Mouse (Mus musculus) MEL (cell line): Measurements from ENCODE around the gene Nf1. TPM values are rescaled to one million over a fixed set of nuclear protein-coding genes. Genes with fewer than 3 reads are reported as not detected.

Experiments
- DNase-seq: peaks from one replicate; pipeline ENCODE4 v3.0.0; 2011; ENCODE audit warnings: low read depth, low spot score
- H3K27ac ChIP-seq: 2 replicates; pipeline ENCODE4 v1.5.1; 2012; ENCODE audit warnings: low read depth, mild to moderate bottlenecking, control low read depth, low read length, moderate library complexity; ENCODE audit not compliant: control insufficient read depth
- H3K27me3 ChIP-seq, 2 experiments: fragments of 150-350 bp in 1 of 2; sonication (generic) in 1 of 2; 2 replicates each; pipeline ENCODE4 v1.6.1; 2012; ENCODE audit warnings: low read length in 2 of 2, mild to moderate bottlenecking in 2 of 2, improper control_type of control experiment in 1 of 2, moderate library complexity in 1 of 2; ENCODE audit not compliant: insufficient read depth in 2 of 2, control insufficient read depth in 1 of 2
- H3K36me3 ChIP-seq, 2 experiments: 2 replicates each; pipeline ENCODE4 v1.6.1; 2012 to 2014; ENCODE audit warnings: low read length in 2 of 2, improper control_type of control experiment in 1 of 2, inconsistent platforms in 1 of 2, mild to moderate bottlenecking in 1 of 2; ENCODE audit not compliant: insufficient read depth in 2 of 2, control insufficient read depth in 1 of 2
- H3K4me1 ChIP-seq, 2 experiments: fragments of 150-350 bp in 1 of 2; sonication (generic) in 1 of 2; 2 replicates each; pipeline ENCODE4 v1.6.1; 2012; ENCODE audit warnings: low read length in 2 of 2, improper control_type of control experiment in 1 of 2, mild to moderate bottlenecking in 1 of 2; ENCODE audit not compliant: insufficient read depth in 2 of 2, control insufficient read depth in 1 of 2
- H3K4me3 ChIP-seq, 2 experiments: fragments of 150-350 bp in 1 of 2; sonication (generic) in 1 of 2; 2 replicates each; pipeline ENCODE4 v1.5.1; 2012; ENCODE audit warnings: low read depth in 2 of 2, low read length in 2 of 2, mild to moderate bottlenecking in 2 of 2, moderate library complexity in 2 of 2, control low read depth in 1 of 2, improper control_type of control experiment in 1 of 2; ENCODE audit not compliant: control insufficient read depth in 1 of 2, insufficient read depth in 1 of 2
- H3K79me2 ChIP-seq: 2 replicates; pipeline ENCODE4 v1.6.1; 2012; ENCODE audit warnings: mild to moderate bottlenecking, low read length, moderate library complexity; ENCODE audit not compliant: control insufficient read depth, poor library complexity, insufficient read depth
- H3K9ac ChIP-seq: 2 replicates; pipeline ENCODE4 v1.6.1; 2012; ENCODE audit warnings: low read depth, mild to moderate bottlenecking, control low read depth, low read length, moderate library complexity; ENCODE audit not compliant: control insufficient read depth, poor library complexity, severe bottlenecking
- H3K9me3 ChIP-seq: fragments of 150-350 bp; sonication (generic); replicated peaks from 2 replicates; pipeline ENCODE4 v1.6.1; 2012; ENCODE audit warnings: mild to moderate bottlenecking, low read length, improper control_type of control experiment, moderate library complexity; ENCODE audit not compliant: insufficient read depth
- BHLHE40 ChIP-seq: IDR thresholded peaks from 2 replicates; pipeline ENCODE4 v1.6.1; 2012; ENCODE audit warnings: low read depth, mild to moderate bottlenecking, inconsistent platforms, low read length, improper control_type of control experiment, borderline replicate concordance
- CHD1 ChIP-seq: IDR thresholded peaks from 2 replicates; pipeline ENCODE4 v1.6.1; 2012; ENCODE audit warnings: low read depth, mild to moderate bottlenecking, inconsistent platforms, low read length, improper control_type of control experiment
- CHD2 ChIP-seq: IDR thresholded peaks from 2 replicates; pipeline ENCODE4 v1.6.1; 2011; ENCODE audit warnings: low read length, improper control_type of control experiment
- CTCF ChIP-seq, 3 experiments: IDR thresholded peaks in 2 of 3; conservative IDR thresholded peaks in 1 of 3; 2 replicates each; pipeline ENCODE4 v1.5.1; 2011 to 2012; ENCODE audit warnings: low read length in 3 of 3, low read depth in 2 of 3, mild to moderate bottlenecking in 2 of 3, improper control_type of control experiment in 1 of 3, inconsistent platforms in 1 of 3, mixed read lengths in 1 of 3, moderate library complexity in 1 of 3; ENCODE audit not compliant: control insufficient read depth in 1 of 3, insufficient read depth in 1 of 3, poor library complexity in 1 of 3, severe bottlenecking in 1 of 3
- EP300 ChIP-seq, 2 experiments: IDR thresholded peaks; 2 replicates each; pipeline ENCODE4 v1.6.1; 2011; ENCODE audit warnings: improper control_type of control experiment in 2 of 2, low read length in 2 of 2, low read depth in 1 of 2, mild to moderate bottlenecking in 1 of 2
- GABPA ChIP-seq: IDR thresholded peaks from 2 replicates; pipeline ENCODE4 v1.6.1; 2012; ENCODE audit warnings: low read depth, mild to moderate bottlenecking, inconsistent platforms, low read length, improper control_type of control experiment, moderate library complexity
- GATA1 ChIP-seq: IDR thresholded peaks from 2 replicates; pipeline ENCODE4 v1.6.1; 2011; ENCODE audit warnings: low read depth, low read length, improper control_type of control experiment
- KAT2A ChIP-seq: conservative IDR thresholded peaks from 2 replicates; pipeline ENCODE4 v1.6.1; 2012; ENCODE audit warnings: low read depth, low read length, improper control_type of control experiment, inconsistent platforms
- MAX ChIP-seq: IDR thresholded peaks from 2 replicates; pipeline ENCODE4 v1.6.1; 2011; ENCODE audit warnings: low read length, improper control_type of control experiment
- MAZ ChIP-seq: IDR thresholded peaks from 2 replicates; pipeline ENCODE4 v1.6.1; 2012; ENCODE audit warnings: low read depth, mild to moderate bottlenecking, inconsistent platforms, low read length, improper control_type of control experiment
- NELFE ChIP-seq: IDR thresholded peaks from 2 replicates; pipeline ENCODE4 v1.6.1; 2011; ENCODE audit warnings: low read depth, low read length, improper control_type of control experiment
- NRF1 ChIP-seq: IDR thresholded peaks from 2 replicates; pipeline ENCODE4 v1.6.1; 2014; ENCODE audit warnings: low read depth, mild to moderate bottlenecking, inconsistent platforms, low read length, improper control_type of control experiment, moderate library complexity; ENCODE audit not compliant: poor library complexity, insufficient read depth, severe bottlenecking
- POLR2A ChIP-seq, 2 experiments: IDR thresholded peaks; 2 replicates each; pipeline ENCODE4 v1.6.1; 2011 to 2012; ENCODE audit warnings: low read length in 2 of 2, mild to moderate bottlenecking in 2 of 2, control low read depth in 1 of 2, improper control_type of control experiment in 1 of 2, low read depth in 1 of 2, moderate library complexity in 1 of 2; ENCODE audit not compliant: control insufficient read depth in 1 of 2, insufficient read depth in 1 of 2, poor library complexity in 1 of 2
- RAD21 ChIP-seq: IDR thresholded peaks from 2 replicates; pipeline ENCODE4 v1.6.1; 2011; ENCODE audit warnings: mild to moderate bottlenecking, low read depth, low read length, improper control_type of control experiment
- RCOR1 ChIP-seq: IDR thresholded peaks from 2 replicates; pipeline ENCODE4 v1.6.1; 2012; ENCODE audit warnings: low read depth, mild to moderate bottlenecking, inconsistent platforms, low read length, improper control_type of control experiment
- SMC3 ChIP-seq: IDR thresholded peaks from 2 replicates; pipeline ENCODE4 v1.6.1; 2011; ENCODE audit warnings: low read depth, low read length, improper control_type of control experiment
- TAL1 ChIP-seq: IDR thresholded peaks from 2 replicates; pipeline ENCODE4 v1.6.1; 2012; ENCODE audit warnings: mild to moderate bottlenecking, inconsistent platforms, low read length, moderate library complexity, mixed read lengths
- TBP ChIP-seq: IDR thresholded peaks from 2 replicates; pipeline ENCODE4 v1.8.0; 2011; ENCODE audit warnings: low read depth, low read length, improper control_type of control experiment
- TCF12 ChIP-seq: IDR thresholded peaks from 2 replicates; pipeline ENCODE4 v1.6.1; 2014; ENCODE audit warnings: low read depth, mild to moderate bottlenecking, inconsistent platforms, low read length, improper control_type of control experiment, moderate library complexity
- UBTF ChIP-seq: IDR thresholded peaks from 2 replicates; pipeline ENCODE4 v1.6.1; 2012; ENCODE audit warnings: low read depth, mild to moderate bottlenecking, inconsistent platforms, low read length, improper control_type of control experiment, moderate library complexity, borderline replicate concordance; ENCODE audit not compliant: insufficient read depth
- polyA plus RNA-seq, 2 experiments: library from polyadenylated mRNA; stranded (reverse) in 1 of 2; unstranded in 1 of 2; fragments of >175 nt in 1 of 2; fragments of >200 nt in 1 of 2; gene quantifications; 2 replicates each; pipeline versions ENCODE4 v1.2.1 to v1.2.4; 2012; ENCODE audit warnings: low replicate concordance in 2 of 2, low read depth in 1 of 2; ENCODE audit not compliant: insufficient read length in 2 of 2, insufficient read depth in 1 of 2, missing spikeins in 1 of 2
- total RNA-seq: library from RNA; depleted of rRNA; stranded (reverse); fragments of 300-350 nt; gene quantifications from 2 replicates; pipeline ENCODE4 v1.2.3, GENCODE M21; 2012

Gene Nf1
- total and polyA plus RNA-seq, 3 experiments = 13.2 to 108 (median 20.3) TPM

- no peaks in the 10 kb centered on the region for H3K9me3 ChIP-seq
- no peaks in the 10 kb centered on the region for H3K27me3 ChIP-seq
- H3K4me1 ChIP-seq = no peaks in the 10 kb centered on the region
- no peak overlapping the region for H3K9ac ChIP-seq
- no peak overlapping the region for H3K27ac ChIP-seq
- TF ChIP-seq TBP (no peak), TCF12 (no peak)
- H3K79me2 ChIP-seq = peaks cover 2% of the 10 kb centered on the region; the same call in 1 of the 2 replicates
- H3K4me3 ChIP-seq = no peak overlapping the region
- DNase-seq = no peak
- no peaks in the 10 kb centered on the region; a peak in 1 of 4 replicates for H3K36me3 ChIP-seq
Observed at GRCm38 (mm10) chr11:79364956-79365355, 25.5 kb downstream of the Nf1 start.

GRCm38 (mm10) chr11:79366284-79366683, 26.8 kb downstream of the Nf1 start:
- no peak overlapping the region for H3K27ac ChIP-seq
- no peak for DNase-seq
- H3K27me3 ChIP-seq = no peaks in the 10 kb centered on the region
- TF ChIP-seq NELFE = no peak
- TF ChIP-seq NRF1 = no peak
- TF ChIP-seq CHD1 = no peak
- no peak for TF ChIP-seq CHD2
- TF ChIP-seq TBP = no peak
- TF ChIP-seq GABPA = no peak
- no peak for TF ChIP-seq POLR2A (IDR thresholded peaks at IDR 0.05; ENCODE audit: control insufficient read depth in 1 of 2, insufficient read depth in 1 of 2, low read depth in 1 of 2, low read length in 2 of 2, poor library complexity in 1 of 2)
- TF ChIP-seq MAX = no peak
- no peak for TF ChIP-seq KAT2A
- TF ChIP-seq GATA1 = no peak
- TF ChIP-seq TCF12 = no peak
- no peak for TF ChIP-seq BHLHE40
- no peak for TF ChIP-seq EP300 (IDR thresholded peaks at IDR 0.05; ENCODE audit: low read depth in 1 of 2, low read length in 2 of 2)
- TF ChIP-seq TAL1 = no peak
- H3K9ac ChIP-seq = no peak overlapping the region
- no peaks in the 10 kb centered on the region for H3K4me1 ChIP-seq
- no peaks in the 10 kb centered on the region; a peak in 1 of 4 replicates for H3K36me3 ChIP-seq
- no peak overlapping the region for H3K4me3 ChIP-seq
- peaks cover 2% of the 10 kb centered on the region; the same call in 1 of the 2 replicates for H3K79me2 ChIP-seq
- no peaks in the 10 kb centered on the region for H3K9me3 ChIP-seq

DNA sequence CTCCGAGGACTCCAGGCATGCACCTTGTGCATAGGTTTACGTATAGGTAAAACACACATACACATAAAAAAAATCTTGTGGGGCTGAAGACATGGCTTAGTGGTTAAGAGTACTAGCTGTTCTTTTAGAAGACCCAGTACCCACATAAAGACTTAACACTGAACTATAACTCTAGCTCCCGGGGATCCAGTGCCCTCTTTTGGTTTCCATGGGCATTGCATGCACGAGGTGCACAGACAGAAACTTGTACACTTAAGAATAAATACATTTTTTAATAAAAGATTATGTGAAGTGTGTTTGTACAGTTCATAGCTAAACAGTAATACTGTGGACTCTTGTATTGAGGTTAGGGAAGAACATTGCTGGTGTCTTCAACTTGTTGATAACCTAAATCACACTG, 33.5 kb downstream of the Nf1 start:
- Histone ChIP-seq H3K36me3 (peaks cover 0 to 2% of the 10 kb centered on the region in 2 experiments; a peak in 2 of 4 replicates), H3K4me3 (no peak overlapping the region), H3K4me1 (no peaks in the 10 kb centered on the region), H3K27ac (no peak overlapping the region), H3K9me3 (no peaks in the 10 kb centered on the region), H3K27me3 (no peaks in the 10 kb centered on the region), H3K79me2 (no peaks in the 10 kb centered on the region; the same call in 1 of the 2 replicates), H3K9ac (no peak overlapping the region)
- DNase-seq = peak; percentile 61
- TF ChIP-seq UBTF = no peak
- TF ChIP-seq RCOR1 = no peak
- peak; percentile 53 to 62 (median 56) for TF ChIP-seq CTCF (IDR thresholded peaks at IDR 0.05 in 2 of 3, conservative IDR thresholded peaks at IDR 0.05 in 1 of 3; ENCODE audit: control insufficient read depth in 1 of 3, insufficient read depth in 1 of 3, low read depth in 2 of 3, low read length in 3 of 3, poor library complexity in 1 of 3, severe bottlenecking in 1 of 3)
- TF ChIP-seq RAD21 = peak; percentile 35
- no peak for TF ChIP-seq MAZ
- peak; percentile 32 for TF ChIP-seq SMC3
